Mouse (Mus musculus): ENCODE measurements at regions not wholly inside any gene's neighbourhood (a gene's known extent, or its start where the extent isn't known, plus 50 kb on each side); places are given as distances from the start of the nearest gene placed in this dataset.

DNA sequence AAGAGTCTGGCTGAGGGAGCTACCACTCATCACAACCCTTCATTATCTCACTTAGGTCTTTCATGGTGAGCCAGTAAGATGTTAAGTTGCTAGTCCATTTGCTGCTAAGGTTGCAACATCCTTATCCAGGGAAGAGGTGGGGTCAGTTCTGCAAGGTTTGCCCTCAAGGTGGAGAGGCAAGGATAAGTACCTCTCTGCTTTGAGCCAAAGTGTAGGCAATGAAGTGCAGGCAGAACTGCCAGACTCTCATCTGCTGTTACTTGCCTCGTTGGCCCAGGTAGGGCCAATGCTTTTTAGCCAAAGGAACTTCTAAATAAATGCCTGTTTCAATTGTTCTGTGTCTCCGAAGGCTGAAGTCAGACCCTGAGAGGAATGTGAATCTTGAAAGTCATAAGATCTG is 59.6 kb upstream of the Lclat1 start:
- no peak for DNase-seq (ENCODE audit: low read depth)

GRCm38 (mm10) chr17:73052956-73053355 is 54.8 kb upstream of the Lclat1 start:
- DNase-seq (ENCODE audit: low read depth) = no peak

DNA sequence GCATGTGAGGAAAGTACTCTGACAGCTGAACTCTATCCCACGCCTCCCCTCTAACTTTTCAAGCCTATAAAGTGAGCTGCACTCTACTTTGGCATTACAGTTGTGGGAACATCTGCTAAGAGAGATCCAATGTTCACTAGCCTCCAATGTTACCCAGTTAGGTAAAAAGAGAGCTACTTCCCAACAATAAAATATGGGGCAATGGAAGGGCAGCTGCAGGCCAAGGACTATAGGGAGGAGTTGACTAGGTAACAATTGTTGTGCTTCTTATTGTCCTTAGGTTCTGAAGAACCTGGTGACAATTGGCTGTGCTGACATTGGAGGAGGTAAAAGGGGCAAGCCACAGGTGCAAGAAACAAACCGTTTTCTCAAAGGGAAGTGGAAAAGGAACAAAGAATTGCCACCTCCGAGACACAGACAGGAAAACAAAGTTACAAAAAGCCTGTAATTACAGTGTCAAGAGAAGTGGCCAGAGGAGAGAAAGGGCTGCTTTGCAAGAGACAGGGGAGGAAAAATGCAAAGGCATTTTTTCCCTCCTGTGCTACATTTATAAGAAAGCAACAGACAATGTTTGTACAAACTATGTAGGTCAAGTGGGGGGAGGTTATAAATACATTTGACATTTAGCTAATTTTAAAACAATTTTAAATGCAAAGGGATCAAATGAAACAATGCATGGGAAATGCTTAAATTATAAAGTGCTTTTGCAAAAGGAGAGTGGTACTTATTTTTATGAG is 54.1 kb upstream of the Lclat1 start:
- no peak for DNase-seq (ENCODE audit: low read depth)

DNA sequence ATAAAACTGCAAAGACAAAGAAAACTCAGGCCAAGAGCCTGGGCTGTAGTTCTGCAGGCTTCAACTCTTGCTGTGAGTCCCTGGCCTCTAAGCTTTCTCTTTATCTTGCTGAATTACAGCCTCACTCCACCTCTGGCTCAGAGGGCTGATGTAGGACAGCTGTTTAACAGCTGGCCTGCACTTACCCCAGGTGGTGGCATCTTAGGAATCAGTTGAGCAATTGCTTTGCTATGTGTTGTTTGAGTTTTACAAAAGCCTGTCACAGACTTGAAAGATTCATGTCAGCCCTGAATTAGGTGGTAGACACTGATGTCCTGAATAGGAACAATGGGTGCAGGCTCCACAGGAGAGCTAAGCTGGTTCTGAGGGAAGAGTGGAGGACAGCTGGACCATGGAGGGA is 53.6 kb upstream of the Lclat1 start:
- no peak for DNase-seq (ENCODE audit: low read depth)

GRCm38 (mm10) chr17:73055197-73055596 is 52.6 kb upstream of the Lclat1 start:
- no peak for DNase-seq (ENCODE audit: low read depth)

- DNase-seq (ENCODE audit: low read depth) = no peak
These were observed 52.2 kb upstream of the Lclat1 start for GRCm38 (mm10) chr17:73055611-73056010.

- no peak for DNase-seq (ENCODE audit: low read depth)
These were observed 51.2 kb upstream of the Lclat1 start for GRCm38 (mm10) chr17:73056616-73057015.

Measured in c-Kit-positive CD71-positive TER-119-negative erythroid progenitor cells, embryonic 14.5 days (primary cell).